Mouse (Mus musculus): ENCODE data around the gene Smad5. TPM values are rescaled to one million over a fixed set of nuclear protein-coding genes. Genes with fewer than 3 reads are reported as not detected.

The Smad5 gene
- polyA plus RNA-seq, 1 experiment = 21.4 TPM

DNA sequence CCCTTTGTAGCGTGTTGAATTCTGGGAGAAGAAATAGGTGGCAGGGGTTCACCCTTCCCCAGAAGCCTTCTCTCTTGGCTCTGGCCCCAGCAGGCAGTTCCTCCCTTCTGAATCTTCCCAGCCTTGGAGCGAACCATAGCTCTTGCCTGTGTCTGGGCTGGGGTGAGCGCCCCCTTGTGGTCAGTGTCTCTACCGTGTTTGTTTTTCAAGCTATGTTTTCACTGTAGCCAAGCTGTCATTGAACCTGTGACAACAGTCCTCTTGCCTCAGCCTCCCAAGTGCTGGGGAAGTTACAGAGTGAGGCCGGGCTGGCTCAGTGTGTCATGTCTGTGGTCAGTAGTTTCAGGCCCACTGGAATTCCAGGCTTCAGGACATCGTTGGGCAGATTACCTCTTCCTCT is 55.7 kb downstream of the Smad5 start:
- Histone ChIP-seq H3K4me3 (replicated peaks; ENCODE audit: insufficient read depth, low read depth, low read length) (no peak overlapping the region), H3K27ac (ENCODE audit: insufficient read depth, low read length) (no peak overlapping the region), H3K27me3 (ENCODE audit: control insufficient read depth, insufficient read depth, low read length) (no peaks in the 10 kb centered on the region; the same call in 1 of the 2 replicates), H3K4me1 (ENCODE audit: control insufficient read depth, insufficient read depth, low read length) (no peaks in the 10 kb centered on the region)
- peak; percentile 57 to 73 for DNase-seq
- 31% methylated on average over 6 of the region's 6 CpGs for WGBS
- TF ChIP-seq CTCF (IDR thresholded peaks at IDR 0.05; ENCODE audit: borderline replicate concordance, insufficient read depth, low read depth, low read length) (peak; percentile 82), POLR2A (IDR thresholded peaks at IDR 0.05; ENCODE audit: borderline replicate concordance, insufficient read depth, low read length) (no peak)

DNA sequence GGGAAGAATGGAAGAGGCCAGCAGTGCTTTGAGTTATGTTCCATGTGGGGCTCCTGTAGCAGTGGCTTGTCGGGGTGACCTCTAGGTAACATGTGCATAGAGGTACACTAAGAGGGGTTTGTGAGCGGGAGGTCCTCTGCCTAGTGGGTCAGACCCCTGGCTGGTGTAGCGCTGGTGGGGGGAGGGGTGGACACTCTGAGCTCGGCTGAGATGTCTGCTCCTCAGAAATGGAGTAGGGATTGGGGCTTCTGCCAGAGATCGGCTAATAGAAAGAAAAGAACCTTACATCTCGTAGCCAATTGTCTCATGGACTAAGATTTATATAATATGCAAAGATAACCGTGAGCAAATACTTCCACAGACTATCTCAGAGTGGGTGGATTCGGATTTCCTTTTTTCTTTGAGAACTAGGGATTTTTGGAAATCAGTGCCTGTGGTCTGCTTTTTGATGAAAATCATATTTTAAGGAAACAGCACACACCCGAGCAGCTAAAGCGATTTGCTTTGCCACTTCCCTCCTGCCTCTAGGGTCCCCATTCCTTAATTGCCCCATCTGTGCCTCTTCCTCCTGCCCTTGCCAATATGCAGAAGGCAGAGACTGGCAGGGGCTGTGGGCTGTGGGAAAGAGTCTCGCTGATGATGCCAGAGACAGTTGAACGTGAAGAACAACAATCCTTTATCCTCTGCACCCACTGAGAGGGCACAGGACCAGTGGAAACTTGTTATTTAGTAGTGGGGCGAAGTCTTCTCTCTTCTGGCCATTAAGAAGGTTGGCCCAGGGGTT is 59.8 kb downstream of the Smad5 start:
- 21% methylated on average over 13 of the region's 13 CpGs for WGBS
- TF ChIP-seq POLR2A (IDR thresholded peaks at IDR 0.05; ENCODE audit: borderline replicate concordance, insufficient read depth, low read length) (no peak), CTCF (IDR thresholded peaks at IDR 0.05; ENCODE audit: borderline replicate concordance, insufficient read depth, low read depth, low read length) (no peak)

DNA sequence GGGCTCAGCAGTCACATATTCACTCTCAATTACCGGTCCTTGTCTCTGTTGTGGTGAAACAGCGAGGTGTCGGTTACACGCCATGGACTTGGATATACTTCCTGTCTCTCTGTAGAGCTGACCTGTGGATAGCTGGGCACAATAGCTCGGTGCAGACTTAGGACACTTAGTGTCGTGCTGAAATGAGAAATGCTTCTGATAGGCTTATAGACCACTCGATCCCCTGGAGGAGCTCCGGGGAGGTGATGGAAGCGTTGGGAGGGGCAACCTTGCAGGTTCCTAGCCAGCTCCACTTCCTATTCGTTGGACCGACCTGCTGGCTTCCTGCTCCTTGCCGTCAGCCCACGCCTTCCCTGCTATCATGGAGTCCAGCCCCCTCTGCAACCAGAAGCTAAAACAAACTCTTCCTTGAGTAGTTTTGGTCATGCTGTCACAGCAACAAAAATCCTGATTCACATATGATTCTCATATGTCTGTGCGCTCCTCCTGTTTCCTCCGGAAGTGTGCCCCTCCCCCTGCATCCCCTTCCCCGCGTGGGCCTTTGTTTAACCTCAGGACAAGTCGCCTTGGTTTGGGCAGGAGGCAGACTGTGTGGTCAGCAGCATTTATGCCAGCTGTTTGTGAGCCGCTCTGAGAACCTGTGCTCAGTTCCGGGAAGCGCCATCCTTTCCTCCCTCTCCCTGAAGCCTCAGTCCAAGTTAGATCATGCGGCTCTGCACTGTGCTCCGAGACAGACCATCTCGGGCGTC is 62.6 kb downstream of the Smad5 start:
- TF ChIP-seq POLR2A (IDR thresholded peaks at IDR 0.05; ENCODE audit: borderline replicate concordance, insufficient read depth, low read length) (no peak), CTCF (IDR thresholded peaks at IDR 0.05; ENCODE audit: borderline replicate concordance, insufficient read depth, low read depth, low read length) (no peak)
- H3K4me3 ChIP-seq (replicated peaks; ENCODE audit: insufficient read depth, low read depth, low read length) = no peak overlapping the region
- H3K4me1 ChIP-seq (ENCODE audit: control insufficient read depth, insufficient read depth, low read length) = no peaks in the 10 kb centered on the region
- DNase-seq = no peak
- WGBS = 68% methylated on average over 25 of the region's 25 CpGs
- H3K27me3 ChIP-seq (ENCODE audit: control insufficient read depth, insufficient read depth, low read length) = no peaks in the 10 kb centered on the region
- no peak overlapping the region for H3K27ac ChIP-seq (ENCODE audit: insufficient read depth, low read length)

More for the DNA sequence above, 59.8 kb downstream of the Smad5 start:
- Histone ChIP-seq H3K4me1 (ENCODE audit: control insufficient read depth, insufficient read depth, low read length) (no peaks in the 10 kb centered on the region), H3K27ac (ENCODE audit: insufficient read depth, low read length) (no peak overlapping the region), H3K4me3 (replicated peaks; ENCODE audit: insufficient read depth, low read depth, low read length) (no peak overlapping the region), H3K27me3 (ENCODE audit: control insufficient read depth, insufficient read depth, low read length) (no peaks in the 10 kb centered on the region)
- no peak for DNase-seq

DNA sequence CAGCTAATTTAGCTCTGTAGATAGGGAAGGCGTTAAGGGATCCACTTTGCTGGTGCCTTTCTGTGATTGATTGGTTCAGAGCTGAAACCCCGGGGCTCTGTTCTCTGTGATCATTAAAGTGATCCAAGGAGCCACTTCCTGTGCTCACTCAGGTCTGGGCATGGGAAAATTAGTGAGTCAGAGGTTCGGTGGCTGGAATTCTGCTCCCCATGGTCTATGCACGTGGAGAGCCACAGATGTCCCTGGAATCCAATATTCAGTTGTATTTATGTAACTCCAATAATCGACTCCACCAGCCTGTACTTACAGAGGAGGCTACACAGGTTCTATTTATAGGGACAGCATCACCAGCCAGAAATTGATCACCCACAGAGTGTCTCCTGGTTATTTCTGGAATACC is 63.4 kb downstream of the Smad5 start:
- Histone ChIP-seq H3K27ac (ENCODE audit: insufficient read depth, low read length) (no peak overlapping the region), H3K4me3 (replicated peaks; ENCODE audit: insufficient read depth, low read depth, low read length) (no peak overlapping the region), H3K27me3 (ENCODE audit: control insufficient read depth, insufficient read depth, low read length) (no peaks in the 10 kb centered on the region), H3K4me1 (ENCODE audit: control insufficient read depth, insufficient read depth, low read length) (no peaks in the 10 kb centered on the region)
- 37% methylated on average over 5 of the region's 5 CpGs for WGBS
- no peak for TF ChIP-seq POLR2A (IDR thresholded peaks at IDR 0.05; ENCODE audit: borderline replicate concordance, insufficient read depth, low read length)
- DNase-seq = no peak

DNA sequence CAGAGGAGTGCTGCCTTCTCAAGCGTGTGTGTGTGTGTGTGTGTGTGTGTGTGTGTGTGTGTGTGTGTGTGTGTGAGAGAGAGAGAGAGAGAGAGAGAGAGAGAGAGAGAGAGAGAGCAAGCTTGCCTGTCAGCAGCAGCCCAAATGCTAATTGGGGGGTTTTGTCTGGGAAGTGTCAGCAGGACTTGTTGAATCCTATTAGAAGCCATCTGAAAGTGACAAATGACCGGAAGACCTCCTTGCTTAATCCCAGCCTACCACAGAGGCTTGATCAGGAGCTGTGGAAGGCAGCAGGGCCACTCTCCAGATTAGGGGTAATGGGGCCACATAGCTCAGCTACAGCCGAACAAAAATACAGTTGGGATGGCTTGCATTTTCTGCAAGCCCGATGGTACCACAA is 66.6 kb downstream of the Smad5 start:
- TF ChIP-seq POLR2A (IDR thresholded peaks at IDR 0.05; ENCODE audit: borderline replicate concordance, insufficient read depth, low read length) = no peak
- no peak for TF ChIP-seq CTCF (IDR thresholded peaks at IDR 0.05; ENCODE audit: borderline replicate concordance, insufficient read depth, low read depth, low read length)
- WGBS = 61% methylated on average over 4 of the region's 4 CpGs
- no peak overlapping the region for H3K4me3 ChIP-seq (replicated peaks; ENCODE audit: insufficient read depth, low read depth, low read length)
- no peaks in the 10 kb centered on the region for H3K27me3 ChIP-seq (ENCODE audit: control insufficient read depth, insufficient read depth, low read length)
- no peaks in the 10 kb centered on the region for H3K4me1 ChIP-seq (ENCODE audit: control insufficient read depth, insufficient read depth, low read length)
- no peak overlapping the region for H3K27ac ChIP-seq (ENCODE audit: insufficient read depth, low read length)
- DNase-seq = no peak

GRCm38 (mm10) chr13:56770136-56770578 is 67.3 kb downstream of the Smad5 start:
- Histone ChIP-seq H3K4me1 (ENCODE audit: control insufficient read depth, insufficient read depth, low read length) (no peaks in the 10 kb centered on the region), H3K4me3 (replicated peaks; ENCODE audit: insufficient read depth, low read depth, low read length) (no peak overlapping the region), H3K27me3 (ENCODE audit: control insufficient read depth, insufficient read depth, low read length) (no peaks in the 10 kb centered on the region), H3K27ac (ENCODE audit: insufficient read depth, low read length) (no peak overlapping the region)
- no peak for TF ChIP-seq CTCF (IDR thresholded peaks at IDR 0.05; ENCODE audit: borderline replicate concordance, insufficient read depth, low read depth, low read length)
- no peak for TF ChIP-seq POLR2A (IDR thresholded peaks at IDR 0.05; ENCODE audit: borderline replicate concordance, insufficient read depth, low read length)
- peak in 1 of 2 experiments; percentile 10 for DNase-seq
- WGBS = 56% methylated on average over 1 of the region's 1 CpGs

DNA sequence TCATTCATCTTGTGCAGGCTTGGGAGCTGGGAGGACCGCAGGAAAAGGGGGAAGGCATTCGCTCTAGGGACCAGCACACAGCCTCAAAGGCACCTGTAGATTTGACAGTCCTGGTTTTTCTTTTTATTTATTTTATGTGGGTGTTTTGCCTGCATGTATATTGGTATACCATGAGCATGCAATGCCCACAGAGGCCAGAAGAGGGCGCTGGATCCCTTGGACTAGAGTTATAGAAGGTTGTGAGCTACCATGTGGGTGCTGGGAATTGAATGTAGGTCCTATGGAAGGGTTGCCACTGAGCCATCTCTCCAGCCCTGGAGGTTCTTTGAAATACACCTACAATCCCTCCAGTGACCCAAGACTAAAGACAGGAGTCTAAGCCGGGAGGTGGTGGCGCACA is 68.0 kb downstream of the Smad5 start:
- no peaks in the 10 kb centered on the region for H3K27me3 ChIP-seq (ENCODE audit: control insufficient read depth, insufficient read depth, low read length)
- DNase-seq = no peak
- H3K4me3 ChIP-seq (replicated peaks; ENCODE audit: insufficient read depth, low read depth, low read length) = no peak overlapping the region
- no peak overlapping the region for H3K27ac ChIP-seq (ENCODE audit: insufficient read depth, low read length)
- TF ChIP-seq POLR2A (IDR thresholded peaks at IDR 0.05; ENCODE audit: borderline replicate concordance, insufficient read depth, low read length) = no peak
- 0 out of 2 replicates have a peak, but pooled peaks have one; percentile 3 for TF ChIP-seq CTCF (IDR thresholded peaks at IDR 0.05; ENCODE audit: borderline replicate concordance, insufficient read depth, low read depth, low read length)
- H3K4me1 ChIP-seq (ENCODE audit: control insufficient read depth, insufficient read depth, low read length) = no peaks in the 10 kb centered on the region
- 58% methylated on average over 5 of the region's 5 CpGs for WGBS

DNA sequence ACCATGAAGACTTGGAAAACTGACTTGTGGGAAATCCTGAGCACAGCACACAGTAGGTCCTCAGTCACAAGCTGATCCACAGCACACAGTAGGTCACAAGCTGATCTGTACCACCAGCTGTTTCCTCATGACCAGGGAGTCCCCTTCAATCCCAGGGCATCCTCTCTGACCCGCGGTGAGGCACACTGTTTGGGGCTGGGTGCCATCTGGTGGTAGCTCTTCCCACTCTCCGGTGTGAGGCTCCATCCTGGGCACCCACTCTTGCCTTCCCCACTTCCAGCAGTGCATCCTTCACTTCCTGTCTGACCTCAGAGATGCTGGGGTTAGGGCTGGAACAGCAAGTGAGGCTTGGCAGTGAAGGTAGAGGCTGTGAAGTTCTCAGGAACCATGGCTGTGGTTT is 69.8 kb downstream of the Smad5 start:
- TF ChIP-seq CTCF (IDR thresholded peaks at IDR 0.05; ENCODE audit: borderline replicate concordance, insufficient read depth, low read depth, low read length) = peak; percentile 24; the same call in 1 of the 2 replicates
- TF ChIP-seq POLR2A (IDR thresholded peaks at IDR 0.05; ENCODE audit: borderline replicate concordance, insufficient read depth, low read length) = no peak
- no peaks in the 10 kb centered on the region; the same call in 1 of the 2 replicates for H3K27me3 ChIP-seq (ENCODE audit: control insufficient read depth, insufficient read depth, low read length)
- H3K4me3 ChIP-seq (replicated peaks; ENCODE audit: insufficient read depth, low read depth, low read length) = no peak overlapping the region
- no peaks in the 10 kb centered on the region for H3K4me1 ChIP-seq (ENCODE audit: control insufficient read depth, insufficient read depth, low read length)
- 33% methylated on average over 3 of the region's 3 CpGs for WGBS
- no peak for DNase-seq
- no peak overlapping the region for H3K27ac ChIP-seq (ENCODE audit: insufficient read depth, low read length)

Data from cerebellum, adult 2 months (tissue).